Mouse (Mus musculus) neural tube, embryonic 11.5 days (tissue): ENCODE data around the gene Prap1. TPM values are rescaled to one million over a fixed set of nuclear protein-coding genes. Genes with fewer than 3 reads are reported as not detected.
"Not testable (repeated sequence)": the region's sequence is repeated elsewhere in the genome, so short reads cannot be mapped to it uniquely, and the experiment has no call there.

Source experiments
- ATAC-seq: fragments of 200-750 bp; cut with Nextera tagmentation; 2 replicates; pipeline ENCODE4 v1.8.0; 2017; ENCODE audit warnings: moderate number of reproducible peaks, mild to moderate bottlenecking, moderate TSS enrichment, moderate library complexity; ENCODE audit not compliant: insufficient read depth, low FRiP score, low TSS enrichment
- DNase-seq: peaks from one replicate; pipeline ENCODE4 v3.0.0-alpha.2; 2015; ENCODE audit warnings: low spot score
- H3K27ac ChIP-seq: fragments of 300-500 bp; sonication (generic); 2 replicates; pipeline ENCODE4 v1.5.1; 2014; ENCODE audit warnings: low read depth, mild to moderate bottlenecking, low read length
- H3K27me3 ChIP-seq: fragments of 300-500 bp; sonication (generic); 2 replicates; pipeline ENCODE4 v1.6.1; 2014; ENCODE audit warnings: mild to moderate bottlenecking, low read length, mixed read lengths; ENCODE audit not compliant: control insufficient read depth, insufficient read depth
- H3K36me3 ChIP-seq: fragments of 300-500 bp; sonication (generic); 2 replicates; pipeline ENCODE4 v1.6.1; 2014; ENCODE audit warnings: mild to moderate bottlenecking, low read length, moderate library complexity, mixed read lengths; ENCODE audit not compliant: control insufficient read depth, insufficient read depth
- H3K4me1 ChIP-seq: fragments of 300-500 bp; sonication (generic); 2 replicates; pipeline ENCODE4 v1.6.1; 2014; ENCODE audit warnings: low read length, mixed read lengths; ENCODE audit not compliant: control insufficient read depth, insufficient read depth
- H3K4me2 ChIP-seq: fragments of 300-500 bp; sonication (generic); 2 replicates; pipeline ENCODE4 v1.6.1; 2014; ENCODE audit warnings: low read depth, mild to moderate bottlenecking, moderate library complexity
- H3K4me3 ChIP-seq: fragments of 300-500 bp; sonication (generic); 2 replicates; pipeline ENCODE4 v1.5.1; 2014; ENCODE audit warnings: low read depth, low read length
- H3K9ac ChIP-seq: fragments of 300-500 bp; sonication (generic); 2 replicates; pipeline ENCODE4 v1.6.1; 2014; ENCODE audit warnings: mild to moderate bottlenecking, low read length
- H3K9me3 ChIP-seq: fragments of 300-500 bp; sonication (generic); 2 replicates; pipeline ENCODE4 v1.6.1; 2016; ENCODE audit warnings: low read length; ENCODE audit not compliant: control insufficient read depth
- WGBS: fragments of 180-500 bp; shearing (Covaris S2); extraction: QIAGEN DNeasy Blood & Tissue Kit; methylation state at CpG from one replicate; pipeline ENCODE4 v1.1.7; 2014; 5-methylcytosine and 5-hydroxymethylcytosine counted together
- polyA plus RNA-seq: library from polyadenylated mRNA; unstranded; fragments of >200 nt; fragmentation: Nextera tagmentation; extraction: Ambion mirVana; gene quantifications from 2 replicates; pipeline ENCODE4 v1.2.1, GENCODE M21; 2014

Gene Prap1
- polyA plus RNA-seq, 1 experiment from 2014 or later: not detected

GRCm38 (mm10) chr7:140134033-140134432, 40.8 kb downstream of the Prap1 start:
- H3K9me3 ChIP-seq, H3K36me3 ChIP-seq, H3K27me3 ChIP-seq, H3K9ac ChIP-seq, H3K4me3 ChIP-seq, H3K27ac ChIP-seq, DNase-seq, ATAC-seq, H3K4me1 ChIP-seq, H3K4me2 ChIP-seq: not testable (repeated sequence)
- WGBS: 95% methylated on average over 6 of the region's 7 CpGs

GRCm38 (mm10) chr7:140135106-140135770, 42.0 kb downstream of the Prap1 start:
- 0 out of 2 replicates have a peak, but pooled peaks cover 5% of the 10 kb centered on the region for H3K4me1 ChIP-seq
- H3K9ac ChIP-seq: no peak overlapping the region
- H3K4me2 ChIP-seq: no peak overlapping the region
- H3K27me3 ChIP-seq: no peaks in the 10 kb centered on the region
- ATAC-seq: no peak
- H3K4me3 ChIP-seq: no peak overlapping the region
- H3K9me3 ChIP-seq: no peaks in the 10 kb centered on the region
- DNase-seq: no peak
- WGBS: 91% methylated on average over 5 of the region's 5 CpGs
- no peak overlapping the region for H3K27ac ChIP-seq
- no peaks in the 10 kb centered on the region for H3K36me3 ChIP-seq

- DNase-seq: peak; percentile 96
- Histone ChIP-seq H3K36me3 (no peaks in the 10 kb centered on the region), H3K4me1 (0 out of 2 replicates have a peak, but pooled peaks cover 5% of the 10 kb centered on the region), H3K4me3 (peak within 1 kb of the TSS; percentile 76), H3K27me3 (no peaks in the 10 kb centered on the region), H3K27ac (no peak within 1 kb of the TSS), H3K9ac (peak within 1 kb of the TSS; percentile 87), H3K4me2 (peak within 1 kb of the TSS; percentile 90), H3K9me3 (no peaks in the 10 kb centered on the region)
- peak; percentile 97 for ATAC-seq
- 2% methylated on average over 39 of the region's 39 CpGs for whole genome bisulfite sequencing
Measured at GRCm38 (mm10) chr7:140137135-140138020, 44.2 kb downstream of the Prap1 start, which contains the start of gene Mtg1. Gene Mtg1 (plus strand): TSS chr7:140137564.

GRCm38 (mm10) chr7:140138021-140138310, 44.8 kb downstream of the Prap1 start:
- peak overlapping the region; percentile 90 for H3K4me2 ChIP-seq
- H3K36me3 ChIP-seq: no peaks in the 10 kb centered on the region
- H3K4me1 ChIP-seq: 0 out of 2 replicates have a peak, but pooled peaks cover 5% of the 10 kb centered on the region
- peak overlapping the region; percentile 87 for H3K9ac ChIP-seq
- no peaks in the 10 kb centered on the region for H3K9me3 ChIP-seq
- ATAC-seq (no peak), DNase-seq (peak; percentile 32)
- no peak overlapping the region for H3K27ac ChIP-seq
- H3K4me3 ChIP-seq: peak overlapping the region; percentile 76
- 2% methylated on average over 8 of the region's 8 CpGs for WGBS
- H3K27me3 ChIP-seq: no peaks in the 10 kb centered on the region

- Histone ChIP-seq H3K4me1 (0 out of 2 replicates have a peak, but pooled peaks cover 5% of the 10 kb centered on the region), H3K4me2 (no peak overlapping the region), H3K9ac (no peak overlapping the region), H3K9me3 (no peaks in the 10 kb centered on the region), H3K27ac (no peak overlapping the region), H3K27me3 (no peaks in the 10 kb centered on the region), H3K36me3 (no peaks in the 10 kb centered on the region), H3K4me3 (no peak overlapping the region)
- ATAC-seq (no peak), DNase-seq (peak; percentile 69)
- WGBS: 7% methylated on average over 14 of the region's 14 CpGs
Measured at GRCm38 (mm10) chr7:140141350-140141749, 48.2 kb downstream of the Prap1 start.

- Histone ChIP-seq H3K27me3 (no peaks in the 10 kb centered on the region), H3K9ac (no peak overlapping the region), H3K9me3 (no peaks in the 10 kb centered on the region), H3K27ac (no peak overlapping the region), H3K4me2 (no peak overlapping the region), H3K36me3 (no peaks in the 10 kb centered on the region), H3K4me3 (no peak overlapping the region), H3K4me1 (no peaks in the 10 kb centered on the region)
- ATAC-seq: no peak
- 89% methylated on average over 4 of the region's 4 CpGs for WGBS
- no peak for DNase-seq
Measured at GRCm38 (mm10) chr7:140144550-140144949, 51.4 kb downstream of the Prap1 start.

Other genes starting within 250 kb of the Prap1 start
- gene Kndc1, start 198.7 kb upstream of the Prap1 start, polyA plus RNA-seq: 1.2 TPM in 2 replicates
- not detected in 2 replicates for gene Utf1, start 149.6 kb upstream of the Prap1 start, polyA plus RNA-seq
- gene 6430531B16Rik, start 114.6 kb upstream of the Prap1 start, polyA plus RNA-seq: 0.51 TPM in 1 of 2 replicates, not detected in the other
- gene Adam8, start 100.8 kb upstream of the Prap1 start, polyA plus RNA-seq: 2.0 and 3.0 TPM in 2 replicates
- 39.6 and 47.7 TPM in 2 replicates for gene Zfp511, start 57.0 kb upstream of the Prap1 start, polyA plus RNA-seq
- 73.9 and 83.4 TPM in 2 replicates for gene Tubgcp2, start 56.7 kb upstream of the Prap1 start, polyA plus RNA-seq
- gene Msx3, start 44.3 kb upstream of the Prap1 start, polyA plus RNA-seq: 93.7 and 103 TPM in 2 replicates
- 9.4 and 11.4 TPM in 2 replicates for gene Caly, start 10.8 kb upstream of the Prap1 start, polyA plus RNA-seq
- gene Fuom, start 9.0 kb downstream of the Prap1 start, polyA plus RNA-seq: 12.8 and 13.1 TPM in 2 replicates
- 15.6 and 16.1 TPM in 2 replicates for gene Paox, start 22.4 kb downstream of the Prap1 start, polyA plus RNA-seq
- gene Echs1, start 23.1 kb downstream of the Prap1 start, polyA plus RNA-seq: 160 and 162 TPM in 2 replicates
- 19.5 and 21.7 TPM in 2 replicates for gene Mtg1, start 44.2 kb downstream of the Prap1 start, polyA plus RNA-seq
- gene Sprn, start 61.5 kb downstream of the Prap1 start, polyA plus RNA-seq: 0.72 and 1.2 TPM in 2 replicates
- gene Olfr522, start 71.4 kb downstream of the Prap1 start, polyA plus RNA-seq: not detected in 2 replicates
- not detected in 2 replicates for gene Olfr523, start 79.8 kb downstream of the Prap1 start, polyA plus RNA-seq
- gene Olfr524, start 112.6 kb downstream of the Prap1 start, polyA plus RNA-seq: not detected in 2 replicates
- gene Cd163l1, start 124.9 kb downstream of the Prap1 start, polyA plus RNA-seq: not detected in 2 replicates
- not detected in 2 replicates for gene 5830411N06Rik, start 153.9 kb downstream of the Prap1 start, polyA plus RNA-seq
- gene Olfr525, start 227.5 kb downstream of the Prap1 start, polyA plus RNA-seq: not detected in 2 replicates
- not detected in 2 replicates for gene Olfr527, start 240.6 kb downstream of the Prap1 start, polyA plus RNA-seq